Mouse (Mus musculus): ENCODE results near the gene Pcbp3.

Pcbp3 gene

GRCm38 (mm10) chr10:76924441-76924840, 37.2 kb downstream of the Pcbp3 start:
- no peak for DNase-seq (ENCODE audit: low read depth)

- no peak for DNase-seq (ENCODE audit: low read depth)
These were observed 43.6 kb downstream of the Pcbp3 start for GRCm38 (mm10) chr10:76918086-76918485.

DNA sequence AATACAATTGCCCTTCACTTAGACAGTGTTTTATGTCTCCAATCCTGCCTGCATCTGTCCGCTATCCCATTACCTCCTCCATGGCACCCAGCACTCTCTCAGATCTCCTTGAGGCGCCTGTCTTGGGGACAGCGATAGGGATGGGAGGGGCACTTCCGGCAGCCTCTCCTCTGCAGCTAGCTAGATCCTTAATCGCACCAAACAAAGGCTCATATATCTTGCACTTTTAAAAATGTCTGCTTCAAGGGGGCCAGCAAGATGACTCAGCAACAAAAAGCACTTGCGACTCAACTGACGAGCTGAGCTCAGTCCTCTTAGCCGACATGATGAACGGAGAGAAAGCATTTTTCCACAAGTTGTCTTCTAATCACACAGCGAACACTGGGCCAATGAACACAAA, 55.3 kb downstream of the Pcbp3 start:
- DNase-seq (ENCODE audit: low read depth) = peak; percentile 66

DNA sequence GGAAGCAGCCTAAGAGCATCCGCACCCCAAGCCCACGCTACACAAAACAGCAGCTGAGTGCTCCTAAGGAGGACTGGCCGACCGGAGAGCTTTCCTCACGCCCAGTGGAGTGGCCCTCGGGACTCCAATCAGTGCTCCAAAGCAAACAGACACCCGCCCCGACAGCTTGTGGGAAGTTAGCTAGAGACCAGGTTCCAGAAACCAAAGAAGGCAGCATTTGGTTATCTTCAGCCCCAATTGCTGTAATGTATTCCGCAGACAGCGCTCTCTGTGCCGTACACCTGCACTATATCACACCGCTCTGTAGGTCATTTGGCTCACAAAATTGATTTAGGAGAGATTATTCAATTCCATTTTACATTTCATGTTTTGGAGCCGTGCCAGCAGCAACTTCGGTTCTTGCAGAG, 55.7 kb downstream of the Pcbp3 start:
- peak; percentile 25 for DNase-seq (ENCODE audit: low read depth)

DNA sequence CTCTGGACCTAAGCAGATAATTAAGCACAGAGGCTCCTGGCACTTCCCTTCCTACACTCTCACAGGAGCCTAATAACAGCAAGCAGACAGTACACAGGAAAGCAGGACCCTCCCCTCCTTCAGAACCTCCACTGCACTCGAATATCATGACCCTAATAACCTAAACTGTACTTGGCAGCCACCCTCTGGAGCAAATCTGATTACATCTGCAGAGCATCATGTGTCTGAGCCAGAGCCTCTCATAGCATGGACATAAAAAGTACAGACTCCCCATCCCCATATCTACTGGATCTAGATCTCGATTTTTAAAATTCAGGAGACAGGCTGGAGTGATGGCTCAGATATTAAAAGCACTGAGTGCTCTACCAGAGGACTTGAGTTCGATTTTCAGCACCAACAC, 58.0 kb downstream of the Pcbp3 start:
- DNase-seq (ENCODE audit: low read depth) = no peak

DNA sequence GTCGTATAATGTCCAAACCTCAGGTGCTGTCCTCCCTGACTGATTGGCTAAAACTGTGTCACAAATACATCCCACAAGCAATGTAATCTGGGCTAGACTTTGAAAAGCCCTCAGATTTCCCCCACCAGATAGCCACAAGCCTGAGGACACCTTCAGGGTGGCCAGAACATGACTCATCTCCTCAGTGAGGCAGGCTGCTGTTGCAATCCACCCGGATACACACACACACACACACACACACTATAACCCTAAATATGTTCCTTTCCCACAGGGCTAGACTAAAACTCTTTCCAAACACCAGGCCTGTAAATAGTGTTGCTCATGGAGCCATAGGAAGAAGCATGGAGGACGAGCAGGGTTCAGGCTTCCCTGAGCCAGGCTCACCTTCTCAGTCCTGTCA, 58.6 kb downstream of the Pcbp3 start:
- DNase-seq (ENCODE audit: low read depth) = no peak

- no peak for DNase-seq (ENCODE audit: low read depth)
These were observed 59.1 kb downstream of the Pcbp3 start for GRCm38 (mm10) chr10:76902588-76902987.

DNA sequence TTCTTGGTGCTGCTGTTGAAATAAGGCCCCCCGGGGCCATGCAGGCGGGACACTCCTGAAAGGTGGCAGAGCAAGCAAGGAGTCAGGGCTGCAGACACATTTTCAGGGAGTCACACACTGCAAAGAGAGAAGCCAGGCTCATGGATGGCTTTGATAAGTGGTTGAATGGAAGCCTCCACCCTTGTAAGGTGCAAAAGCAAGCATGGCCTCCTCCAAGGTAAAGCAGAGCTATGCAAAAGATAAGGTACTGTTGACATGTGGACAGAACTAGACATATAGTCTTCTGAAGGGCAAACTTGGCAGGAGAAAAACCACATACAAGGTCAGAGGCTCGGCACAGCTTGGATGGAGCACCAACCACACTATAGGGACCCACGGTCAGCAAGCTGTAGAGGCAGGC, 63.3 kb downstream of the Pcbp3 start:
- DNase-seq (ENCODE audit: low read depth) = no peak

DNA sequence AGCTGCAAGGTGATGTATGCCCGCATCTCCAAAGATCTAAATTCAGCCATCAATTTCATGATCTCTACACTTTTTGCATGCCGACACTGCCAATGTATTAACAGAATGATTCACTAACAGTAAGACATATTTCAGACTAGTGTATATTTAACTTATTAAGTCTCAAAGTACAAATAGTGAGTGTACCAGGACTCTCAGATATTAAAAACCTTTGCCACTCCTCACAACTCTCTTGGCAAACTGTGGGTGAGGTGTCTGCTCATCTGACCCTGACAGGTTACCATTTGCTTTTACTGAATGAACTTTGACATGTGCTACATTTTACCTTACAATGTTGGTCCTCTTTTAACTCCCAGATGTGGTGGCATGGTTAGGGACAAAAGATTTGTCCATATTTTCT, 70.2 kb downstream of the Pcbp3 start:
- DNase-seq (ENCODE audit: low read depth) = no peak

DNA sequence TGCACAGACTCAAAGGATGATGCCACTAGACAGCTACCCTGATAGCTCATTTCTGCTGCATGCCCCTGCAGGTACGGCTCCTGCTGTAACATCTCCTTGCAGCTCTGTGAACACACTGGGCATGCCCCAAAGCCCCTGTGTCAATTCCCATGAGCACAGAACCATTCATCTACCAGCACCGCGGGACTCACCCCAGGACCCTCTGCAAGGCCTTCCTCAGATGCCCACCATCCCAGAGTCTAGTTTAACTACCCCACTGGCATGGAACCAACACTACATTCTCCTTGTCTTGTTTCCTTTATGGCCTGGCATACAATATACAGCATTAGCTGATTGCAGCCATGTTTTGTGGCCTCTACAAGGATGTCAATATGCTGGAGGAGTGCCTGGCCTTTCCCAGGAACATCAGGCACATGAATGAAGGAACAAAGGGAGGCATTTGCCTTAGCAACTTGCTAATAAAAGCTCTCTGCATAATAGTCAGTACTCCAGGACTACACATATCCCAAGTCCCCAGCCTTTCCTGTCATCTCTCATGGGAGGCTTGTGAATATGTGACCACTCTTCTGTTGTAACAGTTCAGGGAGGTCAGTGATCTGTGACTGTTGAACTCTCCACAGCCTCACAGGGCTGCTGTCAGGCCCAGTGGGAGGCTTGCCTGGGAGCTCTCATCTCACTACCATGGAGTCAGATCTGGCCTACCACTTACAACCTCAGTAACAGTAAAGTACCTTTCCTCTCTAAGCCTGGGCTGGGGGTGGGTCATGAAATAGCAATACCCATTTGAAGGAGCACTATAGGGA, 78.0 kb downstream of the Pcbp3 start:
- no peak for DNase-seq (ENCODE audit: low read depth)

GRCm38 (mm10) chr10:76882644-76883441, 78.8 kb downstream of the Pcbp3 start:
- no peak for DNase-seq (ENCODE audit: low read depth)

- no peak for DNase-seq (ENCODE audit: low read depth)
These were observed 79.8 kb downstream of the Pcbp3 start for GRCm38 (mm10) chr10:76881900-76882299.

- no peak for DNase-seq (ENCODE audit: low read depth)
These were observed 86.4 kb downstream of the Pcbp3 start for GRCm38 (mm10) chr10:76875310-76875709.

- DNase-seq (ENCODE audit: low read depth) = no peak
These were observed 86.8 kb downstream of the Pcbp3 start for GRCm38 (mm10) chr10:76874879-76875278.

- no peak for DNase-seq (ENCODE audit: low read depth)
These were observed 87.3 kb downstream of the Pcbp3 start for GRCm38 (mm10) chr10:76874398-76874797.

DNA sequence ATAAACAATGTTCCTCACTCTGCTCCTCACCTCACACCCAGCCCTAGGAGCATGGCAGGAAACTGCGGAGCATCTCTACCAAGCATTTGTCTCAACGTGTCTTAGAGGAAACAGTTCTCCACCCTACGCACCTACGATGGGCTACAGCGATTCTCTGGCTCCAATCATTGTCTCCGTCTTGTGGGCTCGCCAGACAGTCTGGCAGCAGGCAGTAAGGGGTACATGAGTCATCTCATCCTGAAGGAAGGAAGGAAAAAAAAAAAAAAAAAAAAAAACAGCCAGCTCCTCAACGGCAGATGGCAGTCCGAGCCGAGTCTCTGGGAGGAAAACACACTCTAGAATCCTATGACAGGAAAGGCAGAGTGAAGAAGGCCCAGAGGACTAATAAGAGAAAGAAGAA, 87.7 kb downstream of the Pcbp3 start:
- no peak for DNase-seq (ENCODE audit: low read depth)

DNA sequence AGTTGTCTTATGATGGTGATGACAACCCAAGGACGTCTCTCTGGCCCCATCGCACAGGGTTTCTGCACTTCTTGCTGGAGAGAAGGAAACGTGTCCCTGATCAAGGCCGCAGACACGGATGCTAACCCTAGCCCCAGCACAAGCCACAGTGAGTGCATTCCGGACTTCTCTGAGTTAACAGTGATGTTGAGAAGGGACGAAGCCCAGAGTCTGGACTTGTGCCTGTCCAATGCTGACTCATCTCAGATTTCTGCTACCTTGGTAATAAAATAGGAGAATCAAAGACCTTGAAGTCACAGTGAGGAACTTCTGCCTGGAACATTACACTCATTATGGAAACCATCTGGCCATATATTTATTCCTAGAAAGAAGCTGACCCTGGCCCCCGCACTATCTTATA, 89.0 kb downstream of the Pcbp3 start:
- DNase-seq (ENCODE audit: low read depth) = no peak

- no peak for DNase-seq (ENCODE audit: low read depth)
These were observed 95.8 kb downstream of the Pcbp3 start for GRCm38 (mm10) chr10:76865936-76866335.

GRCm38 (mm10) chr10:76860998-76861397, 100.7 kb downstream of the Pcbp3 start:
- no peak for DNase-seq (ENCODE audit: low read depth)

GRCm38 (mm10) chr10:76859355-76860127, 102.1 kb downstream of the Pcbp3 start:
- no peak for DNase-seq (ENCODE audit: low read depth)

DNA sequence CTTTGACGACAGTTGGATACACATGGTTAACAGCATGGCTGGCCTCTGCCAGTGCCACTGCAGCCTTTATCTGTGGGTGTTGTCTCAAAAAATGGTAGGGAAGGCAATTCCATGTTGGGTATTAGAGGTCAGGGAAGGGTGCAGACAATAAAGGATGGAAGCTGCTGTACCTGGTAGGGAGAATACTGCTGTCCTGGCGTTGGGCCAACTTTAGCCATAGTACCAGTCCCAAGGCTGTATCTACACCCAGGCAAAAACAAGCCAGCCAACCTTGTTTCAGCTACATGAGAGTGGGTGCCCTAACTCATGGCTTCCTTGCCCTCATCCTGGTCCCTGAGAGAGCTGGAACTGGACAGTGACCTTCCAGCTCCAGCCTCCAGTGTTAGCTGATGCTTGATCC, 103.8 kb downstream of the Pcbp3 start:
- no peak for DNase-seq (ENCODE audit: low read depth)

GRCm38 (mm10) chr10:76846480-76846879, 115.2 kb downstream of the Pcbp3 start:
- DNase-seq (ENCODE audit: low read depth) = no peak

DNA sequence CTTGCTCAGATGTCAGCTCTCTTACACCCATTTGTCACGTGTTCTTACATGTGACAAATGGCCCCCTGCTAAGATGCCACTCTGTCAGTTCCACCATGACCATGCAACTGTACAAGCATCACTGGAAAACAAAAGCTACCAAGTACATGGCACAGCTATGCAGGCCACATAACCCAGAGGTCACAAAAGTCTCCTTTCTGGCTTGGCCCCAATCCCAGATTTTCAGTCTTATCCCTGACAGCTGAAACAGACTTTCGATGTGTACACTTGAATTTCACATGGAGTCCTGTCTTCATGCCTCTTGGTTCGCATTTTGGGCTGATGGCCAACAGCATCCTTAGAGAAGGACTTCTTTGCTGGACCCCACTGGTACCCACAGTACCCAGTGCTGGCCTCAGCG, 116.8 kb downstream of the Pcbp3 start:
- no peak for DNase-seq (ENCODE audit: low read depth)

Data from c-Kit-positive CD71-positive TER-119-negative erythroid progenitor cells, embryonic 14.5 days (primary cell).